Mouse (Mus musculus) midbrain, embryonic 14.5 days (tissue): ENCODE results near the gene Men1. TPM values are rescaled to one million over a fixed set of nuclear protein-coding genes. Genes with fewer than 3 reads are reported as not detected.

Source experiments
- ATAC-seq: fragments of 200-750 bp; cut with Nextera tagmentation; 2 replicates; pipeline ENCODE4 v1.8.0; 2017; ENCODE audit warnings: moderate number of reproducible peaks, moderate library complexity; ENCODE audit not compliant: low FRiP score, low TSS enrichment
- DNase-seq: peaks from one replicate; pipeline ENCODE4 v3.0.0-alpha.2; 2015
- H3K27ac ChIP-seq: fragments of 300-500 bp; sonication (generic); replicated peaks from 2 replicates; pipeline ENCODE4 v1.5.1; 2014; ENCODE audit warnings: mild to moderate bottlenecking, low read depth, low read length, moderate library complexity
- H3K27me3 ChIP-seq: fragments of 300-500 bp; sonication (generic); 2 replicates; pipeline ENCODE4 v1.6.1; 2014; ENCODE audit warnings: low read length, control low read depth, mixed read lengths; ENCODE audit not compliant: control insufficient read depth, insufficient read depth
- H3K36me3 ChIP-seq: fragments of 300-500 bp; sonication (generic); 2 replicates; pipeline ENCODE4 v1.6.1; 2014; ENCODE audit warnings: low read length, control low read depth; ENCODE audit not compliant: control insufficient read depth, insufficient read depth
- H3K4me1 ChIP-seq: fragments of 300-500 bp; sonication (generic); 2 replicates; pipeline ENCODE4 v1.6.1; 2014; ENCODE audit warnings: mild to moderate bottlenecking, antibody characterized with exemption, low read length, control low read depth; ENCODE audit not compliant: control insufficient read depth, insufficient read depth
- H3K4me2 ChIP-seq: fragments of 300-500 bp; sonication (generic); 2 replicates; pipeline ENCODE4 v1.6.1; 2014; ENCODE audit warnings: mild to moderate bottlenecking, low read length, moderate library complexity
- H3K4me3 ChIP-seq: fragments of 300-500 bp; sonication (generic); replicated peaks from 2 replicates; pipeline ENCODE4 v1.5.1; 2014; ENCODE audit warnings: low read depth, low read length
- H3K9ac ChIP-seq: fragments of 300-500 bp; sonication (generic); replicated peaks from 2 replicates; pipeline ENCODE4 v1.6.1; 2014; ENCODE audit warnings: mild to moderate bottlenecking, low read length, moderate library complexity
- H3K9me3 ChIP-seq: fragments of 300-500 bp; sonication (generic); 2 replicates; pipeline ENCODE4 v1.6.1; 2016; ENCODE audit warnings: low read length, control low read depth, mixed read lengths; ENCODE audit not compliant: control insufficient read depth
- WGBS: fragments of 180-500 bp; shearing (Covaris S2); extraction: QIAGEN DNeasy Blood & Tissue Kit; methylation state at CpG from one replicate; pipeline ENCODE4 v1.1.7; 2014; 5-methylcytosine and 5-hydroxymethylcytosine counted together
- polyA plus RNA-seq: library from polyadenylated mRNA; unstranded; fragments of >200 nt; fragmentation: Nextera tagmentation; extraction: Ambion mirVana; gene quantifications from 2 replicates; pipeline ENCODE4 v1.2.1, GENCODE M21; 2014

Men1 gene
- polyA plus RNA-seq, 1 experiment from 2014 or later, result 55.4 TPM

DNA sequence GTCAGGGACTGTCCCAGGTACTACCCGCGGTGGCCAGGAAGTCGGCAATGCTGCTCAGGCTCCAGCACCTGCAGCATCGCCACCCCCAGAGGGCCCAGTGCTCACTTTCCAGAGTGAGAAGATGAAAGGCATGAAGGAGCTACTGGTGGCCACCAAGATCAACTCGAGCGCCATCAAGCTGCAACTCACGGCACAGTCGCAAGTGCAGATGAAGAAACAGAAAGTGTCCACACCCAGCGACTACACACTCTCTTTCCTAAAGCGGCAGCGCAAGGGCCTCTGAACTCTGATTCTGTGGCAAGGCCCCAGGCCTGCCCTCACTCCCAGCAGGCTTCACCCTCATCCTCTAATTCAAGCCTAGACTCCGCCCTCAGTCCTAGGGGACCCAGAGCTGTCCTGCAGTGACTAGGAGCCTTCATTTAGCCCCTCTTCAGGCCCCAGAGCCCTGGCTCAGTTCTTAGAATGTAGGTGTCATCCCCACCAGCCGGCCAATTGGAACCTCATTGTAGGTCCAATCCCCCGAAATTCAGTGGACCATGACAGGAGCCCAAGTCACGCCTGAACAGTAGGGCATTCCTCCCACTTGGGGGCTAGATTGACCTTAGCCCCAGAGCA lies 5.2 kb downstream of the Men1 start:
- Histone ChIP-seq H3K27me3 (no peaks in the 10 kb centered on the region), H3K9ac (no peak overlapping the region), H3K27ac (no peak overlapping the region), H3K4me1 (peaks cover 20% of the 10 kb centered on the region), H3K9me3 (no peaks in the 10 kb centered on the region), H3K4me2 (peak overlapping the region; percentile 84; the same call in 1 of the 2 replicates), H3K4me3 (no peak overlapping the region), H3K36me3 (peaks cover 67% of the 10 kb centered on the region)
- DNase-seq (no peak), ATAC-seq (no peak)
- WGBS, result 60% methylated on average over 15 of the region's 15 CpGs

DNA sequence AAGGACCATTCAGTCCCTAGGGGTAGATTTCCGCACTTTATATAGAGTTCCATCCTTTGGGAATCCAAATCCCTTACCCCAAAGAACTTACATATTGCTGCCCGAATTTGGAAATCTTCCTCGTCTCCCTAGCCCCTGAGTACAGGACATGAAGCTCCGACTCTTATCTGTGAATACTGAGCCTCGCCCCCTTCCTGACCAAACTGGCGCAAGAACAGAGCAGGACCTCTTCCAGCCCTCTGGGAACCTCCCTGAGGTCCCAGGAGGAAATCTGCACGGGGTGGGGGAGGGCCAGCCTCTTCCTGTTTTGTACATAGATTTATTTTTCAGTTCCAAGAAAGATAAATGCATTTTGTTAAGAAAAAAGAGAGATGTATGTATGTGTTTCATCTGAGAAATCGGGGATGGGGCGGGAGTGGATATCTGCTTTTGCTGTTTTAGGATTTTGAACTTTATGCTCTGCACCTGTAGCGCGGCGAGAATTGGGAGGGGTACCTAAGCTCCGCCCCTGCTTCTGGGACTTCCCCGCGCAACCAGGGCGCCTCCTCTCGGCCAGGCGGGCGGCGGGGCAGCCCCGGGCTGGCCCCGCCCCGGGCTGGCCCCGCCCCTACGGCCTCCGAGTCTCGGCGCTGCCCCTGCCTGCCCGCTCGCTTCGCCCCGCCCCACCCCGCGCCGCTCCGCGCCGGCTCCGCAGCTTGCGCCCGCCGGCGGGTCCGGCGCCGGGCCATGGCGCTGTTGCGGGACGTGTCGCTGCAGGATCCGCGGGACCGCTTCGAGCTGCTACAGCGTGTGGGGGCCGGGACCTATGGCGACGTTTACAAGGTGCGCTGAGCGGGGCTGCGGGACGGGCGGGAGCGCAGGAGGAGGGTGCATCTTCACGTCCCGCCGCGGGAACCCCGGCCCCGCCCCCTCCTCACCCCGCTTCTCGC lies 6.0 kb downstream of the Men1 start, which contains the start of gene Map4k2:
Map4k2 (plus strand) TSS at position 612 of the 929 bp plus-strand sequence.
- DNase-seq, result peak; percentile 80
- no peaks in the 10 kb centered on the region for H3K9me3 ChIP-seq
- H3K9ac ChIP-seq, result peak within 1 kb of the TSS; percentile 68
- H3K4me3 ChIP-seq, result peak within 1 kb of the TSS; percentile 47
- H3K36me3 ChIP-seq, result peaks cover 75% of the 10 kb centered on the region
- no peaks in the 10 kb centered on the region for H3K27me3 ChIP-seq
- 6% methylated on average over 72 of the region's 72 CpGs for WGBS
- peaks cover 20% of the 10 kb centered on the region for H3K4me1 ChIP-seq
- no peak within 1 kb of the TSS for H3K27ac ChIP-seq
- ATAC-seq, result peak; percentile 69
- H3K4me2 ChIP-seq, result peak within 1 kb of the TSS; percentile 84

DNA sequence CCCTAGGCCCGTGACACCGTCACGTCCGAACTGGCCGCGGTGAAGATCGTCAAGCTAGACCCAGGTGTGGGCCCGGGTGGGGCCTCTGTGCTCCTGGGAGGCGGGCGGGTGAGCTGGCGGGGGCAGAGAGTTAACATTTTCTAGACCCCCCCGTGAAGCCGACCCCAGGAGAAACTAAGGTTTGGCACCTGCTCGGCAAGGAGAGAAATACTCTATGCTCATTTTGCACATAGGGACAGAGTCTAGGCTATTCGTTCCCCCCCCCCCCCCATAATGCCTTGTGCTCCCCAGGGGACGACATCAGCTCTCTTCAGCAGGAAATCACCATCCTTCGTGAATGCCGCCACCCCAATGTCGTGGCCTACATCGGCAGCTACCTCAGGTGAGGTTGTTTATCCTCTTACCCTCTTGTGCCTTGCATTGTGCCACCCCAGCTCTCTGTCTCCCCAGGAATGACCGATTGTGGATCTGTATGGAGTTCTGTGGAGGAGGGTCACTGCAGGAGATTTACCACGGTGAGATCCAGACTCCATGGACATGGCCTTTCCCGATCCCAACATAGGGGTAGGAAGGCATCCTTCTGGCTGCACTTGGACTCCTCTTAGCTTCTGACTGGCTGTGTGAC lies 6.8 kb downstream of the Men1 start:
- Histone ChIP-seq H3K4me3 (peak overlapping the region; percentile 47), H3K9ac (peak overlapping the region; percentile 68), H3K27ac (no peak overlapping the region), H3K4me2 (peak overlapping the region; percentile 84), H3K9me3 (no peaks in the 10 kb centered on the region), H3K4me1 (peaks cover 13% of the 10 kb centered on the region), H3K36me3 (peaks cover 83% of the 10 kb centered on the region), H3K27me3 (no peaks in the 10 kb centered on the region)
- DNase-seq (no peak), ATAC-seq (no peak)
- WGBS, result 12% methylated on average over 23 of the region's 23 CpGs

DNA sequence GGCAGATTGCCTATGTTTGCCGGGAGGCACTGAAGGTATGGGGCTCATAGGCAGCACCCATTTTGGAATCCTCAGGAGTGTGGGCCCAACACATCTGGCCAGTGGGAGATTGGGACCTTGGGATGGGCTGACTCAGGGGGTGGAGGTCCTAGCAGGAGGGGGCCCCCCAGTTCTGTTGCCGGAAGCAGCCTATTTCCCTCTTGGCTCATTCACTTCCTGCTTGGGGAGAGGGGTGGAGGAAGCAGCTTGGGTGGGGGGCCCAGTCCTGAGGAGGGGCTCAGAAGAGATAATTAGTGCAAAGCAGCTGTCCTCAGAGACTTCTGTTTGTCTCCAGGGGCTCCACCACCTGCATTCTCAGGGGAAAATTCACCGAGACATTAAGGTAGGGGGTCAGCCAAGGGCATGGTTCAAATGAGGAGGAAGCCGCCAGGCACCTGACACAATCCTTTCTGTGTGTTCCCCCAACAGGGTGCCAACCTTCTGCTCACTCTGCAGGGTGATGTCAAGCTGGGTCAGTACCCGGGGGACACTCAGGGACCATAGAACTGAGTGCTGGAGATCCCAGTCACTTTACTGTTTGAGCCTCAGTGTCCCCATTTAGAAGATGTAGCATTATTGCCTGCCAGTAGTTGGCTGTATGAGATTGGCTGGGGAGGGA lies 7.6 kb downstream of the Men1 start:
- WGBS, result 78% methylated on average over 5 of the region's 5 CpGs
- Histone ChIP-seq H3K27ac (no peak overlapping the region), H3K4me2 (peak overlapping the region; percentile 84; the same call in 1 of the 2 replicates), H3K4me3 (no peak overlapping the region), H3K9me3 (no peaks in the 10 kb centered on the region), H3K4me1 (peaks cover 8% of the 10 kb centered on the region; the same call in 1 of the 2 replicates), H3K36me3 (peaks cover 86% of the 10 kb centered on the region), H3K9ac (no peak overlapping the region), H3K27me3 (no peaks in the 10 kb centered on the region)
- DNase-seq (no peak), ATAC-seq (no peak)

DNA sequence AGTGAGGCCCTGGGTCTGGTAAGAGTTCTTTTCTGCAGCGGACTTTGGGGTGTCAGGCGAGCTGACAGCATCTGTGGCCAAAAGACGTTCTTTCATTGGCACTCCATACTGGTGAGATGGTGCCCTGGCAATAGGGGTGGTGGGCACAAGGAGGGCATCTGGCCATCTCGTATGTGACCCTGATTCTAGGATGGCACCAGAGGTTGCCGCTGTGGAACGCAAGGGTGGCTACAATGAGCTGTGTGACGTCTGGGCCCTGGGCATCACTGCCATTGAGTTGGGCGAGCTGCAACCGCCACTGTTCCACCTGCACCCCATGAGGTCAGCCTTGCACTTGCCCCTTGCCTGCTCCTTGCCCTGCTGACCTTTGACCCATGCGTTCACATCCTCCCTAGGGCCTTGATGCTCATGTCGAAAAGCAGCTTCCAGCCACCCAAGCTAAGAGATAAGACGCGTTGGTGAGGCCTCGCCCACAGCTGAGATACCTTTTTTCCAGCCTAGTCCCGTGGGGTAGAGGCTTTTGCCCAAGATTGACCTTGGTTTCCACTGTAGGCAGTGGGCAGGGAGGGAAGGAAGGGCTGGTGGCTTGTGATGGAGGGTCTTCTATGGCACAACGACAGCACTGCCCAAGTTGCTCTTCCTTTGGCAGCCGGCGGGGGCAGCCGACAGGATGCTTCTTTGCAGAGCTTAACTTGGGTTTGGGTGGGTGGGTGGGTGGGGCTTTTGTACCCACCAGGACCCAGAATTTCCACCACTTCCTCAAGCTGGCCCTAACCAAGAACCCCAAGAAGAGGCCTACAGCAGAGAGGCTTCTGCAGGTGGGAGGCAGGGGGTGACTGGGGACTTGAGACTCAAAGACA lies 8.5 kb downstream of the Men1 start:
- Histone ChIP-seq H3K27me3 (no peaks in the 10 kb centered on the region), H3K36me3 (peaks cover 81% of the 10 kb centered on the region), H3K4me2 (no peak overlapping the region), H3K9ac (no peak overlapping the region), H3K9me3 (no peaks in the 10 kb centered on the region), H3K27ac (no peak overlapping the region), H3K4me1 (peaks cover 8% of the 10 kb centered on the region; the same call in 1 of the 2 replicates), H3K4me3 (no peak overlapping the region)
- WGBS, result 89% methylated on average over 19 of the region's 19 CpGs
- no peak for ATAC-seq
- DNase-seq, result no peak

DNA sequence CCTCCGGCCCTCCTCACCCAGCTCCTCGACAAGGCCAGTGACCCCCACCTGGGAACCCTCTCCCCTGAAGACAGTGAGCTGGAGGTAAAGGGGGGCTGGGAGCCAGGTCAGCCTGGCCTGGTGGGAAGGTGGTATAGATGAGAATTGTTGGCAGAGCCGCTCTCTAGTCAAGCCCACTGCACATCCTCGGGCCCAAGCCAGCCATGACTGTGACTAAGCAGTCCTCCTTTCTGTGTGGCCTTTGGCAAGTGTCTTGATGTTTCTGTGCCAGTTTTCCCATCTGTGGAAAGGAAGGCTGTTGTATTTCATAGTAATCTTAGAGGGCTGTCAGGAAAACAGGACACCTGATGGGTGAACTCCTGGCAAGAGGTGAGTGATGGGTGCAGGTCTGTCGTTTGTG lies 9.2 kb downstream of the Men1 start:
- H3K27me3 ChIP-seq, result no peaks in the 10 kb centered on the region
- H3K4me2 ChIP-seq, result no peak overlapping the region
- H3K4me1 ChIP-seq, result peaks cover 8% of the 10 kb centered on the region; the same call in 1 of the 2 replicates
- no peaks in the 10 kb centered on the region for H3K9me3 ChIP-seq
- no peak overlapping the region for H3K9ac ChIP-seq
- DNase-seq (no peak), ATAC-seq (no peak)
- 86% methylated on average over 5 of the region's 5 CpGs for whole genome bisulfite sequencing
- no peak overlapping the region for H3K27ac ChIP-seq
- no peak overlapping the region for H3K4me3 ChIP-seq
- peaks cover 81% of the 10 kb centered on the region for H3K36me3 ChIP-seq

DNA sequence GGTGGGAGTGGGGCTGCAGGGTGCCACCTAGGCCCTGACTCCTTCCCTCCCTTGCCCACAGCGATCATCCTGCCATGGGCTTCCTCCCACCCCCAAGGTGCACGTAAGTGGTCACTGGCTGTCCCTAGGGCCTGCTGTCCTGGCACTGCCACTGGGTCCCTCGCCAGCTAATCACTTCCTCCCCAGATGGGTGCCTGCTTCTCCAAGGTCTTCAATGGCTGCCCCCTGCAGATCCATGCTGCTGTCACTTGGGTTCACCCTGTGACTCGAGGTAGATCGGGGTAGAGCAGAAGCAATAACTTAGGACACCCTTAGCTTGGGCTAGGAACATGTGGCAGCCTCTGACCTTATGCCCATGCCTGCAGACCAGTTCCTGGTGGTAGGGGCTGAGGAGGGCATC lies 11.2 kb downstream of the Men1 start:
- WGBS, result 96% methylated on average over 5 of the region's 5 CpGs
- Histone ChIP-seq H3K27ac (no peak overlapping the region), H3K27me3 (no peaks in the 10 kb centered on the region), H3K9ac (no peak overlapping the region), H3K9me3 (no peaks in the 10 kb centered on the region), H3K4me2 (no peak overlapping the region), H3K4me3 (no peak overlapping the region), H3K36me3 (peaks cover 79% of the 10 kb centered on the region), H3K4me1 (peaks cover 4% of the 10 kb centered on the region; the same call in 1 of the 2 replicates)
- DNase-seq (no peak), ATAC-seq (no peak)
